Mouse (Mus musculus) left cerebral cortex, postnatal 4 days (tissue): Measurements from ENCODE around the gene Ppp1r14a. TPM values are rescaled to one million over a fixed set of nuclear protein-coding genes. Genes with fewer than 3 reads are reported as not detected.

Source experiments
- DNase-seq: peaks from one replicate; pipeline ENCODE4 v3.0.0-alpha.2; 2022
- intact Hi-C: fragments of 180-260 bp; cut with DNase I; formaldehyde crosslinking; loops from one replicate; pipeline ENCODE4 v1.15.1; 2025
- total RNA-seq, 2 experiments: library from RNA; stranded (reverse); gene quantifications; 2 replicates each; pipeline ENCODE4 v1.2.3; 2021

The Ppp1r14a gene
- total RNA-seq, 2 experiments from 2014 or later: 1.5 to 1.9 TPM

- peak; percentile 69 for DNase-seq
- intact Hi-C loops: loop anchor here (10.0 kb wide), 1 partner anchor 52 kb away; the partner anchor contains the start of gene 2200002D01Rik
Observed at GRCm38 (mm10) chr7:29296998-29297397, 7.9 kb downstream of the Ppp1r14a start.

GRCm38 (mm10) chr7:29301127-29301566, 12.0 kb downstream of the Ppp1r14a start:
- intact Hi-C loops: loop anchor here (5.0 to 10.0 kb wide), 2 partner anchors 64 to 129 kb away; partner anchors contain the start of genes Ggn and Spred3
- DNase-seq: peak; percentile 74

GRCm38 (mm10) chr7:29302641-29303040, 13.5 kb downstream of the Ppp1r14a start:
- intact Hi-C loops: loop anchor here (5.0 to 10.0 kb wide), 2 partner anchors 62 to 130 kb away; partner anchors contain the start of genes Ggn and Spred3
- DNase-seq: no peak

- intact Hi-C loops: loop anchor here (5.0 to 10.0 kb wide), 2 partner anchors 61 to 132 kb away; partner anchors contain the start of genes Ggn and Spred3
Observed at GRCm38 (mm10) chr7:29303738-29304462, 14.8 kb downstream of the Ppp1r14a start, which contains the start of gene Dpf1. Gene Dpf1 (plus strand): TSS chr7:29303951.

GRCm38 (mm10) chr7:29304463-29305262, 15.6 kb downstream of the Ppp1r14a start:
- no peak for DNase-seq
- intact Hi-C loops: loop anchor here (5.0 to 10.0 kb wide), 3 partner anchors 60 to 218 kb away; partner anchors contain the start of genes Ggn and Spred3

More at GRCm38 (mm10) chr7:29303738-29304462, 14.8 kb downstream of the Ppp1r14a start, which contains the start of gene Dpf1:
- DNase-seq: peak; percentile 88

- intact Hi-C loops: loop anchor here (5.0 to 10.0 kb wide), 2 partner anchors 59 to 217 kb away; no protein-coding TSS in a partner anchor
- peak; percentile 64 for DNase-seq
Observed at GRCm38 (mm10) chr7:29305263-29305988, 16.3 kb downstream of the Ppp1r14a start.

- intact Hi-C loops: loop anchor here (5.0 to 10.0 kb wide), 2 partner anchors 59 to 216 kb away; no protein-coding TSS in a partner anchor
- DNase-seq: no peak
Observed at GRCm38 (mm10) chr7:29306108-29306507, 17.0 kb downstream of the Ppp1r14a start.

- no peak for DNase-seq
- intact Hi-C loops: loop anchor here (5.0 to 10.0 kb wide), 2 partner anchors 58 to 216 kb away; no protein-coding TSS in a partner anchor
Observed at GRCm38 (mm10) chr7:29306619-29307018, 17.5 kb downstream of the Ppp1r14a start.

GRCm38 (mm10) chr7:29307350-29308104, 18.4 kb downstream of the Ppp1r14a start:
- intact Hi-C loops: loop anchor here (5.0 to 10.0 kb wide), 2 partner anchors 57 to 215 kb away; no protein-coding TSS in a partner anchor
- peak; percentile 95 for DNase-seq

GRCm38 (mm10) chr7:29309221-29309721, 20.2 kb downstream of the Ppp1r14a start:
- intact Hi-C loops: loop anchor here (5.0 to 10.0 kb wide), 2 partner anchors 56 to 213 kb away; no protein-coding TSS in a partner anchor
- DNase-seq: no peak

GRCm38 (mm10) chr7:29309749-29310148, 20.6 kb downstream of the Ppp1r14a start:
- DNase-seq: no peak
- intact Hi-C loops: loop anchor here (5.0 to 10.0 kb wide), 2 partner anchors 55 to 213 kb away; no protein-coding TSS in a partner anchor

GRCm38 (mm10) chr7:29313051-29313450, 23.9 kb downstream of the Ppp1r14a start:
- no peak for DNase-seq
- intact Hi-C loops: no loop called here

- DNase-seq: no peak
- intact Hi-C loops: no loop called here
Observed at GRCm38 (mm10) chr7:29313572-29314261, 24.6 kb downstream of the Ppp1r14a start.

GRCm38 (mm10) chr7:29314844-29315628, 25.9 kb downstream of the Ppp1r14a start:
- no peak for DNase-seq
- intact Hi-C loops: no loop called here

- DNase-seq: no peak
- intact Hi-C loops: no loop called here
Observed at GRCm38 (mm10) chr7:29316137-29316734, 27.1 kb downstream of the Ppp1r14a start.

- intact Hi-C loops: no loop called here
Observed at GRCm38 (mm10) chr7:29316976-29317375, 27.9 kb downstream of the Ppp1r14a start.

GRCm38 (mm10) chr7:29317558-29317957, 28.4 kb downstream of the Ppp1r14a start:
- intact Hi-C loops: no loop called here
- no peak for DNase-seq

More at GRCm38 (mm10) chr7:29316976-29317375, 27.9 kb downstream of the Ppp1r14a start:
- peak; percentile 78 for DNase-seq
